ENCODE assay signal across 11 mouse cellular contexts in genomic region chr13:28311658-28312057, GRCm38 (mm10).
"Had no signal": no experiment of that assay in that cellular context is flagged by ENCODE, and none has a peak within 500 bp of the region (broad histone marks: within the 10 kb centered on the region; RNA-seq: fewer than 3 reads in every experiment).

No protein-coding gene starts in this region.

- H3K4me2 ChIP-seq: limb, embryonic 15.5 days; liver, embryonic 12.5 days; neural tube, embryonic 15.5 days had no signal

- H3K4me1 ChIP-seq: limb, embryonic 15.5 days; liver, embryonic 12.5 days; midbrain, embryonic 10.5 days; neural tube, embryonic 15.5 days had no signal

- ATAC-seq: liver, embryonic 12.5 days had no signal

- DNase-seq: kidney, adult 11 months; kidney, postnatal 25 days; layer of hippocampus, adult 9-11 months; layer of hippocampus, postnatal 36 days; midbrain, embryonic 14.5 days had no signal

- H3K36me3 ChIP-seq: limb, embryonic 15.5 days; liver, embryonic 12.5 days; midbrain, embryonic 10.5 days; neural tube, embryonic 15.5 days had no signal

- H3K27ac ChIP-seq: limb, embryonic 15.5 days; liver, embryonic 12.5 days; midbrain, embryonic 10.5 days; neural tube, embryonic 15.5 days; stomach, postnatal 0 days had no signal

- H3K27me3 ChIP-seq: limb, embryonic 15.5 days; liver, embryonic 12.5 days; neural tube, embryonic 15.5 days had no signal

- H3K9me3 ChIP-seq: limb, embryonic 15.5 days; liver, embryonic 12.5 days; midbrain, embryonic 10.5 days; neural tube, embryonic 15.5 days had no signal

- H3K4me3 ChIP-seq: limb, embryonic 15.5 days; liver, embryonic 12.5 days; midbrain, embryonic 10.5 days; myocyte; neural tube, embryonic 15.5 days had no signal

- H3K9ac ChIP-seq: limb, embryonic 15.5 days; liver, embryonic 12.5 days; neural tube, embryonic 15.5 days had no signal
